Mouse (Mus musculus) lung, postnatal 0 days (tissue): ENCODE results near the gene Rhd. TPM values are rescaled to one million over a fixed set of nuclear protein-coding genes. Genes with fewer than 3 reads are reported as not detected.
A peak's percentile ranks its signal among the peaks of the same experiment; 100 is the strongest.

Experiments
- ATAC-seq: fragments of 200-750 bp; cut with Nextera tagmentation; 2 replicates; pipeline ENCODE4 v1.8.0; 2017; ENCODE audit warnings: moderate library complexity
- DNase-seq: peaks from one replicate; pipeline ENCODE4 v3.0.0-alpha.2; 2016; ENCODE audit warnings: low spot score
- H3K27ac ChIP-seq: fragments of 300-500 bp; sonication (generic); 2 replicates; pipeline ENCODE4 v1.5.1; 2014; ENCODE audit warnings: antibody characterized with exemption, mild to moderate bottlenecking, low read length, mixed read lengths
- H3K27me3 ChIP-seq: fragments of 300-500 bp; sonication (generic); replicated peaks from 2 replicates; pipeline ENCODE4 v1.6.1; 2014; ENCODE audit warnings: low read length, mixed read lengths; ENCODE audit not compliant: insufficient read depth
- H3K36me3 ChIP-seq: fragments of 300-500 bp; sonication (generic); 2 replicates; pipeline ENCODE4 v1.6.1; 2014; ENCODE audit warnings: low read length, mixed read lengths; ENCODE audit not compliant: insufficient read depth
- H3K4me1 ChIP-seq: fragments of 300-500 bp; sonication (generic); 2 replicates; pipeline ENCODE4 v1.6.1; 2014; ENCODE audit warnings: antibody characterized with exemption, low read depth, low read length, mixed read lengths; ENCODE audit not compliant: insufficient read depth
- H3K4me2 ChIP-seq: fragments of 300-500 bp; sonication (generic); replicated peaks from 2 replicates; pipeline ENCODE4 v1.6.1; 2014; ENCODE audit warnings: low read depth, mild to moderate bottlenecking, low read length, moderate library complexity, mixed read lengths
- H3K4me3 ChIP-seq: fragments of 300-500 bp; sonication (generic); 2 replicates; pipeline ENCODE4 v1.5.1; 2014; ENCODE audit warnings: low read depth, low read length
- H3K9ac ChIP-seq: fragments of 300-500 bp; sonication (generic); replicated peaks from 2 replicates; pipeline ENCODE4 v1.6.1; 2014; ENCODE audit warnings: low read depth, mild to moderate bottlenecking
- H3K9me3 ChIP-seq: fragments of 300-500 bp; sonication (generic); 2 replicates; pipeline ENCODE4 v1.6.1; 2016; ENCODE audit warnings: low read length, mixed read lengths
- CTCF ChIP-seq: IDR thresholded peaks from 2 replicates; pipeline ENCODE4 v1.5.1; 2016; ENCODE audit warnings: antibody characterized with exemption, mild to moderate bottlenecking
- EP300 ChIP-seq: IDR thresholded peaks from 2 replicates; pipeline ENCODE4 v1.6.1; 2016; ENCODE audit warnings: antibody characterized with exemption, mild to moderate bottlenecking, control low read depth
- WGBS: fragments of 180-500 bp; shearing (Covaris S2); extraction: QIAGEN DNeasy Blood & Tissue Kit; methylation state at CpG from one replicate; pipeline ENCODE4 v1.1.7; 2014; 5-methylcytosine and 5-hydroxymethylcytosine counted together
- polyA plus RNA-seq: library from polyadenylated mRNA; unstranded; fragments of >200 nt; fragmentation: Nextera tagmentation; extraction: Ambion mirVana; gene quantifications from 2 replicates; pipeline ENCODE4 v1.2.1, GENCODE M21; 2015

Rhd gene
- polyA plus RNA-seq, 1 experiment from 2014 or later, result 2.8 TPM

DNA sequence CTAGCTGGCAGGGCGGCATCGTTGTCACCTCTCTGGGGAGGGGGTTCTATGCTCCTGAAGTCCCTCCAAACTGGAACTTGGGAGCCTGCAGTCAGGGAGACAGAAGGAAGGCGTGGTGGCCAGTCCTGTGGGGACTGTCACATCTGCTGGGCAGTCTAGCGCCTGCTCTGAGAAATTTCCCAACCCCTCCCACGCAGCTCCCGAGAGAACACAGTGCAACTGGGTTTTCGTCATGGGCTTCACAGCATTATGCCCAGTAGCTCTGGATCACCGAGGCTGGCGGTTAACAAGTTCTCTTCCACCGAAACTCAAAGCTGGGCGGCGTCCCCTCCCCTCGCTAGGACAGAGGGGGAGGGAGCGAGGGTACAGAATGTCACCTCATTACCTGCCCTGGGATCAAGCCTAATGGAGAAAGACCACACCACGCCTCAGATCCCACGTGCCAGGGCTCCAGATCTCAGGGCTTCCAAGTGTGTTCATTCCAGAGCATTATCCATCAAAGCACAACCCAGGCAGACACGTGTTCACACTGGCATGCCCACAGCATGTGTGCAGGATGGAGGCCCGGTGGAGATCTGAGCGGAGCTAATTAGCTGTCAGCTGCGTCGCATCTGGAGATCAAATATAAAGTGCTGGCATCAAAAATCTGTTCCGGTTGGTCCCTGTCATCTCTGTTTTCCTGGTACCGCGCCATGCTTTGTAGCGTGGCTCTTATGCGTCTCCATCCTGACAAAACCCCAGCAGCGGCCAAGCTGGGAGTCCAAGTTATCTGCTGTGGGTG is 79.6 kb downstream of the Rhd start:
- no peaks in the 10 kb centered on the region for H3K27me3 ChIP-seq
- no peaks in the 10 kb centered on the region for H3K9me3 ChIP-seq
- H3K27ac ChIP-seq, result no peak overlapping the region
- DNase-seq (peak; percentile 51), ATAC-seq (peak; percentile 80)
- no peaks in the 10 kb centered on the region for H3K4me1 ChIP-seq
- WGBS, result 33% methylated on average over 27 of the region's 27 CpGs
- no peak for TF ChIP-seq CTCF
- no peak; the same call in 1 of the 2 replicates for TF ChIP-seq EP300
- H3K36me3 ChIP-seq, result no peaks in the 10 kb centered on the region
- H3K4me3 ChIP-seq, result no peak overlapping the region
- no peak overlapping the region for H3K4me2 ChIP-seq
- H3K9ac ChIP-seq, result no peak overlapping the region

Other genes with a start within 250 kb of the Rhd start
- gene Man1c1, start 160.2 kb upstream of the Rhd start, polyA plus RNA-seq, result 2.9 and 3.0 TPM in 2 replicates
- gene Ldlrap1, start 96.5 kb upstream of the Rhd start, polyA plus RNA-seq, result 23.5 and 24.4 TPM in 2 replicates
- gene Maco1, start 11.2 kb upstream of the Rhd start, polyA plus RNA-seq, result 32.5 and 33.1 TPM in 2 replicates
- gene Tmem50a, start 50.5 kb downstream of the Rhd start, polyA plus RNA-seq, result 271 and 296 TPM in 2 replicates
- 542 and 611 TPM in 2 replicates for gene Rsrp1, start 59.1 kb downstream of the Rhd start, polyA plus RNA-seq
- gene Syf2, start 66.4 kb downstream of the Rhd start, polyA plus RNA-seq, result 118 and 132 TPM in 2 replicates